Mouse (Mus musculus): ENCODE results near the gene Ddhd1. TPM values are rescaled to one million over a fixed set of nuclear protein-coding genes. Genes with fewer than 3 reads are reported as not detected.

Ddhd1 gene
- polyA plus RNA-seq, 1 experiment from 2014 or later: 5.4 TPM

- Histone ChIP-seq H3K4me2 (ENCODE audit: low read length) (no peak overlapping the region), H3K27me3 (ENCODE audit: insufficient read depth, low read length) (no peaks in the 10 kb centered on the region), H3K9ac (ENCODE audit: low read depth, low read length) (no peak overlapping the region), H3K4me1 (replicated peaks; ENCODE audit: insufficient read depth, low read length) (no peaks in the 10 kb centered on the region), H3K4me3 (replicated peaks; ENCODE audit: low read depth, low read length) (no peak overlapping the region), H3K9me3 (replicated peaks; ENCODE audit: low read length) (no peaks in the 10 kb centered on the region), H3K27ac (peak overlapping the region; percentile 77), H3K36me3 (ENCODE audit: insufficient read depth, low read length) (no peaks in the 10 kb centered on the region)
- peak; percentile 92 for TF ChIP-seq CTCF (IDR thresholded peaks at IDR 0.05; ENCODE audit: low read depth)
- 31% methylated on average over 12 of the region's 12 CpGs for WGBS
- peak; percentile 71 for ATAC-seq (replicated peaks; ENCODE audit: low FRiP score, low read depth)
- DNase-seq (ENCODE audit: low spot score): peak; percentile 91
Observed at GRCm38 (mm10) chr14:45539659-45540468, 118.1 kb downstream of the Ddhd1 start.

Small RNA genes lying within 50 kb of the gene (microRNA-seq; reads per million reads assigned to microRNA genes)
- gene Mir5131: 1.0 reads per million

Other genes with a start within 250 kb of the Ddhd1 start
- 216 and 226 TPM in 2 replicates for gene Fermt2, start 128.0 kb downstream of the Ddhd1 start, polyA plus RNA-seq (2015; fragmentation: Nextera tagmentation; extraction: Ambion mirVana)